Mouse (Mus musculus) G1E (cell line): Measurements from ENCODE around the gene Gga1.

Source experiments
- CTCF ChIP-seq: IDR thresholded peaks from 2 replicates; pipeline ENCODE4 v1.5.1; 2012; ENCODE audit warnings: low read depth, low read length, inconsistent platforms, mixed read lengths
- GATA1 ChIP-seq: IDR thresholded peaks from 2 replicates; pipeline ENCODE4 v1.6.1; 2012; ENCODE audit warnings: borderline replicate concordance, low read length, inconsistent platforms, mixed read lengths
- GATA2 ChIP-seq: IDR thresholded peaks from 2 replicates; pipeline ENCODE4 v1.6.1; 2012; ENCODE audit warnings: low read depth, low read length, inconsistent platforms, borderline replicate concordance
- POLR2AphosphoS5 ChIP-seq: IDR thresholded peaks from 2 replicates; pipeline ENCODE4 v1.6.1; 2012; ENCODE audit warnings: low read depth, low read length, inconsistent platforms; ENCODE audit not compliant: insufficient replicate concordance
- TAL1 ChIP-seq: conservative IDR thresholded peaks from 2 replicates; pipeline ENCODE4 v1.6.1; 2012; ENCODE audit warnings: low read depth, low read length, inconsistent platforms, mixed read lengths

- no peak for TF ChIP-seq CTCF
- no peak for TF ChIP-seq TAL1
- no peak for TF ChIP-seq GATA2
- no peak for TF ChIP-seq GATA1
- no peak for TF ChIP-seq POLR2AphosphoS5
Measured at GRCm38 (mm10) chr15:78900585-78901421, 23.8 kb downstream of the Gga1 start.
